In genomic region chr5:38168497-38168896, GRCm38 (mm10) we compare ENCODE assay signal across 20 mouse cellular contexts. TPM values are rescaled to one million over a fixed set of nuclear protein-coding genes. Genes with fewer than 3 reads are reported as not detected.
DNase-seq lines count a peak whose midpoint lies in the region; ATAC-seq lines count a peak whose summit lies in the region.
"Had no signal": no experiment of that assay in that cellular context is flagged by ENCODE, and none has a peak within 500 bp of the region (broad histone marks: within the 10 kb centered on the region; RNA-seq: fewer than 3 reads in every experiment).

No protein-coding gene starts in this region.

- no peak for ATAC-seq in kidney, embryonic 14.5 days (ENCODE audit: low FRiP score, low TSS enrichment)
- ATAC-seq in neural tube, embryonic 15.5 days (ENCODE audit: low FRiP score) = 0 out of 2 replicates have a peak, but pooled peaks have one; percentile 22
- no peak for ATAC-seq in forebrain, embryonic 13.5 days
- ATAC-seq: forebrain, embryonic 14.5 days; intestine, embryonic 15.5 days had no signal

- no peaks in the 10 kb centered on the region for H3K4me1 ChIP-seq in kidney, embryonic 14.5 days (ENCODE audit: control insufficient read depth, insufficient read depth, low read length)
- no peaks in the 10 kb centered on the region for H3K4me1 ChIP-seq in neural tube, embryonic 15.5 days
- no peaks in the 10 kb centered on the region for H3K4me1 ChIP-seq in forebrain, embryonic 13.5 days
- H3K4me1 ChIP-seq: embryonic facial prominence, embryonic 13.5 days; intestine, embryonic 15.5 days had no signal

- H3K36me3 ChIP-seq in kidney, embryonic 14.5 days (ENCODE audit: control insufficient read depth, insufficient read depth, low read length) = no peaks in the 10 kb centered on the region
- no peaks in the 10 kb centered on the region for H3K36me3 ChIP-seq in neural tube, embryonic 15.5 days
- no peaks in the 10 kb centered on the region for H3K36me3 ChIP-seq in forebrain, embryonic 13.5 days (ENCODE audit: poor library complexity, severe bottlenecking)
- H3K36me3 ChIP-seq: embryonic facial prominence, embryonic 13.5 days; heart, embryonic 10.5 days; intestine, embryonic 15.5 days had no signal

- 73% methylated on average over 11 of the region's 11 CpGs for whole genome bisulfite sequencing in kidney, embryonic 14.5 days
- WGBS in neural tube, embryonic 15.5 days = 60% methylated on average over 11 of the region's 11 CpGs
- WGBS in forebrain, embryonic 13.5 days = 75% methylated on average over 11 of the region's 11 CpGs

- H3K27ac ChIP-seq in kidney, embryonic 14.5 days (ENCODE audit: low read depth, low read length) = no peak overlapping the region
- H3K27ac ChIP-seq in neural tube, embryonic 15.5 days (replicated peaks) = peak overlapping the region; percentile 28; the same call in 1 of the 2 replicates
- no peak overlapping the region for H3K27ac ChIP-seq in forebrain, embryonic 13.5 days
- H3K27ac ChIP-seq: embryonic facial prominence, embryonic 13.5 days; heart, embryonic 10.5 days; intestine, embryonic 15.5 days; stomach, postnatal 0 days had no signal

- no peak overlapping the region for H3K9ac ChIP-seq in kidney, embryonic 14.5 days (ENCODE audit: low read depth, low read length)
- H3K9ac ChIP-seq in neural tube, embryonic 15.5 days (replicated peaks) = no peak overlapping the region
- H3K9ac ChIP-seq in forebrain, embryonic 13.5 days = no peak overlapping the region
- H3K9ac ChIP-seq: embryonic facial prominence, embryonic 13.5 days; intestine, embryonic 15.5 days had no signal

- H3K4me2 ChIP-seq in kidney, embryonic 14.5 days (replicated peaks; ENCODE audit: low read depth, low read length) = no peak overlapping the region
- H3K4me2 ChIP-seq in neural tube, embryonic 15.5 days = no peak overlapping the region
- no peak overlapping the region for H3K4me2 ChIP-seq in forebrain, embryonic 13.5 days
- H3K4me2 ChIP-seq: embryonic facial prominence, embryonic 13.5 days; intestine, embryonic 15.5 days had no signal

- no peak overlapping the region for H3K4me3 ChIP-seq in kidney, embryonic 14.5 days (ENCODE audit: low read length)
- no peak overlapping the region for H3K4me3 ChIP-seq in neural tube, embryonic 15.5 days (replicated peaks)
- no peak overlapping the region for H3K4me3 ChIP-seq in forebrain, embryonic 13.5 days
- H3K4me3 ChIP-seq: embryonic facial prominence, embryonic 13.5 days; heart, embryonic 10.5 days; intestine, embryonic 15.5 days had no signal

- H3K9me3 ChIP-seq in kidney, embryonic 14.5 days (ENCODE audit: control insufficient read depth, low read length) = 0 out of 2 replicates have a peak, but pooled peaks cover 4% of the 10 kb centered on the region
- no peaks in the 10 kb centered on the region for H3K9me3 ChIP-seq in neural tube, embryonic 15.5 days (replicated peaks)
- H3K9me3 ChIP-seq in forebrain, embryonic 13.5 days (replicated peaks) = no peaks in the 10 kb centered on the region; the same call in 1 of the 2 replicates
- H3K9me3 ChIP-seq: embryonic facial prominence, embryonic 13.5 days; intestine, embryonic 15.5 days had no signal

- no peaks in the 10 kb centered on the region for H3K27me3 ChIP-seq in kidney, embryonic 14.5 days (ENCODE audit: control insufficient read depth, insufficient read depth, low read length)
- H3K27me3 ChIP-seq in neural tube, embryonic 15.5 days (replicated peaks) = no peaks in the 10 kb centered on the region
- no peaks in the 10 kb centered on the region for H3K27me3 ChIP-seq in forebrain, embryonic 13.5 days
- H3K27me3 ChIP-seq: embryonic facial prominence, embryonic 13.5 days; intestine, embryonic 15.5 days had no signal

- peak; percentile 19 for DNase-seq in cerebellum, adult 9-11 months
- DNase-seq in cerebellum, adult 11 months = no peak
- peak; percentile 16 to 20 for DNase-seq in kidney, adult 8-10 months
- peak; percentile 14 for DNase-seq in retina, postnatal 1 day
- DNase-seq in retina, embryonic 14.5 days (ENCODE audit: low spot score) = no peak
- DNase-seq: adrenal gland, postnatal 25 days; embryo, embryonic 11 days; heart, postnatal 4 days; lung, postnatal 4 days; right cerebral cortex, postnatal 14 days; thymus, adult 2 months; thymus, postnatal 4 days had no signal

RNA-seq across cellular contexts. Expression of gene Nsg1, which starts 8.8 kb away (rescaled TPM):
- 22.3 and 38.0 TPM in 2 replicates for polyA plus RNA-seq in kidney, embryonic 14.5 days (2014; fragmentation: Nextera tagmentation; extraction: Ambion mirVana)
- polyA plus RNA-seq in neural tube, embryonic 15.5 days (2015; fragmentation: Nextera tagmentation; extraction: Ambion mirVana) = 1,201 and 1,460 TPM in 2 replicates
- 636 and 754 TPM in 2 replicates for polyA plus RNA-seq in forebrain, embryonic 13.5 days (2015; fragmentation: Nextera tagmentation; extraction: Ambion mirVana)

RNA-seq across cellular contexts. Expression of gene Zbtb49, which starts 51.8 kb away (rescaled TPM):
- polyA plus RNA-seq in kidney, embryonic 14.5 days (2014; fragmentation: Nextera tagmentation; extraction: Ambion mirVana) = 9.5 and 14.2 TPM in 2 replicates
- 15.0 and 16.2 TPM in 2 replicates for polyA plus RNA-seq in neural tube, embryonic 15.5 days (2015; fragmentation: Nextera tagmentation; extraction: Ambion mirVana)
- polyA plus RNA-seq in forebrain, embryonic 13.5 days (2015; fragmentation: Nextera tagmentation; extraction: Ambion mirVana) = 21.2 and 22.7 TPM in 2 replicates

RNA-seq across cellular contexts. Expression of gene Lyar, which starts 51.8 kb away (rescaled TPM):
- 134 and 156 TPM in 2 replicates for polyA plus RNA-seq in kidney, embryonic 14.5 days (2014; fragmentation: Nextera tagmentation; extraction: Ambion mirVana)
- 38.7 and 54.4 TPM in 2 replicates for polyA plus RNA-seq in neural tube, embryonic 15.5 days (2015; fragmentation: Nextera tagmentation; extraction: Ambion mirVana)
- polyA plus RNA-seq in forebrain, embryonic 13.5 days (2015; fragmentation: Nextera tagmentation; extraction: Ambion mirVana) = 93.5 and 96.4 TPM in 2 replicates

Comparison
In these comparisons a context has a peak if more than half of its experiments do, and no peak if none do; other contexts are left out.
1. DNase-seq: peak in cerebellum, adult 9-11 months (single experiment), kidney, adult 8-10 months (2 of 2) and retina, postnatal 1 day (single experiment); none in cerebellum, adult 11 months (single experiment) and retina, embryonic 14.5 days (single experiment).
2. RNA of gene Nsg1, which starts 8.8 kb away (polyA plus RNA-seq): 1,201 to 1,460 TPM in neural tube, embryonic 15.5 days and 636 to 754 TPM in forebrain, embryonic 13.5 days; 22.3 to 38.0 TPM in kidney, embryonic 14.5 days; every median in the first group is over 10 times any median in the second.